Mouse (Mus musculus) forebrain, postnatal 0 days (tissue): ENCODE measurements around the gene Zfp536. TPM values are rescaled to one million over a fixed set of nuclear protein-coding genes. Genes with fewer than 3 reads are reported as not detected.

Source experiments
- ATAC-seq: fragments of 200-750 bp; cut with Nextera tagmentation; 2 replicates; pipeline ENCODE4 v1.8.0; 2017; ENCODE audit warnings: mild to moderate bottlenecking, moderate library complexity
- DNase-seq: peaks from one replicate; pipeline ENCODE4 v3.0.0-alpha.2; 2015
- H3K27ac ChIP-seq: fragments of 300-500 bp; sonication (generic); 2 replicates; pipeline ENCODE4 v1.5.1; 2014; ENCODE audit warnings: low read depth, mild to moderate bottlenecking, antibody characterized with exemption, low read length, moderate library complexity, mixed read lengths
- H3K27me3 ChIP-seq: fragments of 300-500 bp; sonication (generic); 2 replicates; pipeline ENCODE4 v1.6.1; 2014; ENCODE audit warnings: mild to moderate bottlenecking, low read length, mixed read lengths; ENCODE audit not compliant: insufficient read depth
- H3K36me3 ChIP-seq: fragments of 300-500 bp; sonication (generic); 2 replicates; pipeline ENCODE4 v1.6.1; 2014; ENCODE audit warnings: mild to moderate bottlenecking, moderate library complexity; ENCODE audit not compliant: insufficient read depth
- H3K4me1 ChIP-seq: fragments of 300-500 bp; sonication (generic); 2 replicates; pipeline ENCODE4 v1.6.1; 2014; ENCODE audit warnings: antibody characterized with exemption; ENCODE audit not compliant: insufficient read depth
- H3K4me2 ChIP-seq: fragments of 300-500 bp; sonication (generic); 2 replicates; pipeline ENCODE4 v1.6.1; 2014; ENCODE audit warnings: low read depth, mild to moderate bottlenecking, moderate library complexity
- H3K4me3 ChIP-seq: fragments of 300-500 bp; sonication (generic); 2 replicates; pipeline ENCODE4 v1.5.1; 2014; ENCODE audit warnings: low read depth, low read length, mixed read lengths
- H3K9ac ChIP-seq: fragments of 300-500 bp; sonication (generic); 2 replicates; pipeline ENCODE4 v1.6.1; 2014; ENCODE audit warnings: mild to moderate bottlenecking
- H3K9me3 ChIP-seq: fragments of 300-500 bp; sonication (generic); 2 replicates; pipeline ENCODE4 v1.6.1; 2016; ENCODE audit warnings: low read length
- CTCF ChIP-seq: sonication (generic); IDR thresholded peaks from 2 replicates; pipeline ENCODE4 v1.5.1; 2016; ENCODE audit warnings: antibody characterized with exemption, control low read depth, low read depth
- WGBS: fragments of 180-500 bp; shearing (Covaris S2); extraction: QIAGEN DNeasy Blood & Tissue Kit; methylation state at CpG from one replicate; pipeline ENCODE4 v1.1.7; 2014; 5-methylcytosine and 5-hydroxymethylcytosine counted together
- polyA plus RNA-seq: library from polyadenylated mRNA; unstranded; fragments of >200 nt; fragmentation: Nextera tagmentation; extraction: Ambion mirVana; gene quantifications from 2 replicates; pipeline ENCODE4 v1.2.1, GENCODE M21; 2015
- total RNA-seq: library from RNA; depleted of rRNA; stranded (reverse); fragments of >200 nt; gene quantifications from 2 replicates; pipeline ENCODE4 v1.2.3, GENCODE M21; 2014

Gene Zfp536
- total and polyA plus RNA-seq, 2 experiments from 2014 or later, result 17.0 to 34.9 TPM

DNA sequence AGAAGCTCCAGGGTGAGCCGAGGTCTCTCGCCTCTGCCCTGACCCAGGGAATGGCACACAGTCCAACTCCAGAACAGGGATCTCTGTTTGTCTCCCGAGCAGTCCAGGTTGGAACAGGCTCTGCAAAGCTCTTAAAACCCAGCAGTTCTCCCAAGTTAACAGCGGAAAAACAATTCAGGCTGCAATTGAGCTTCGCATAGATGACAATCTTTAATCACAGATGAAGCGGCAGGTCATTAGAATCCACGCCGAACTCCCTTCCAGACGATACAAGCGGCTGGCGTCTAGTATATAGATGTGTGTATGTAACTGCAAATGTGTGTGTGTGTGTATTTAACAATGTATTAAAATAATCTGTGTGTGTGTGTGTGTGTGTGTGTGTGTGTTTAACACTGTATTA lies 268.3 kb downstream of the Zfp536 start:
- 0 out of 2 replicates have a peak overlapping the region, but pooled peaks have one; percentile 2 for H3K4me2 ChIP-seq
- H3K27me3 ChIP-seq, result no peaks in the 10 kb centered on the region
- peak; percentile 29; the same call in 1 of the 2 replicates for ATAC-seq
- 54% methylated on average over 11 of the region's 11 CpGs for WGBS
- H3K9ac ChIP-seq, result 0 out of 2 replicates have a peak overlapping the region, but pooled peaks have one; percentile 2
- H3K36me3 ChIP-seq, result no peaks in the 10 kb centered on the region
- H3K4me3 ChIP-seq, result no peak overlapping the region
- peak overlapping the region; percentile 47; the same call in 1 of the 2 replicates for H3K27ac ChIP-seq
- no peaks in the 10 kb centered on the region for H3K9me3 ChIP-seq
- H3K4me1 ChIP-seq, result no peaks in the 10 kb centered on the region; the same call in 1 of the 2 replicates
- DNase-seq, result no peak
- no peak for TF ChIP-seq CTCF

DNA sequence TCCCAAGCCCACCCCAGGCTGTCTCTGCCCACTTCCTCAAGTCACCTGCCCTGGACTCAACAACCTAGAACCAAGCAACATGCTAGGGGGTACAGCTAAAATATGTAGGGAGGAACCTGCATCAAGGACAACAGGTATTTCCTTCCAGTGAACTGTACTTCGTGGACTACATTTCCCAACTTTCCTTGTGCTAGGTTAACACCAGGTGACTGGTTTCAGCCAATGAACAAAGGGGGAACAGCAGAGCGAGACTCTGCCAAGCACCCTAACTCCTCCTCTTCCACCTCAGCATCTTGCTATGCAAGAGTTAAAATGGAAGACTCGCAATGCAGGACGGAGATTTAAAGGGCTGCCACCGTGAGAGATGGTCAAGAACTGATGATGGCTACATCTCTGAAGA lies 274.6 kb downstream of the Zfp536 start:
- Histone ChIP-seq H3K4me2 (no peak overlapping the region), H3K36me3 (no peaks in the 10 kb centered on the region), H3K9ac (no peak overlapping the region), H3K4me1 (no peaks in the 10 kb centered on the region), H3K4me3 (no peak overlapping the region), H3K9me3 (no peaks in the 10 kb centered on the region), H3K27me3 (no peaks in the 10 kb centered on the region), H3K27ac (no peak overlapping the region)
- DNase-seq, result no peak
- 66% methylated on average over 5 of the region's 5 CpGs for WGBS
- no peak for ATAC-seq
- no peak for TF ChIP-seq CTCF

DNA sequence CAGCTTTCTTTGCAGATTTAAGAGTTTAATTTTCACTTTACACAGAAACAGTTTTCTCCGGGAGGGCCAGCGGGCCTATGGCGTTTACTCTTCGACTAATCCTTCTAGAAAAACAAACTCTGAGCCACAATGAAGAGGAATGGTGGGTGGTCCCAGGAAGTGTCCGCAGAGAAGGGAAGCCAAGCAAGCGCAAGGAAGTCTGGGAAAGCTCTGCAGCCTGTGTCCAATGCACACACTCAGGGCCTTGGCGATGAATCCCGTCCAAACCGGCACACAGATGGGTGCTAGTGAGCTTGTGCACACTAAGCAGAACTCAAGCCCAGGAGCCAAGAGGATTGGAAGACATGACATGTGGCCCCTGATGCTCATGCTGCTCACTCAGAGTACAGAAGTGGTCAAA lies 276.9 kb downstream of the Zfp536 start:
- H3K9ac ChIP-seq, result no peak overlapping the region
- H3K27me3 ChIP-seq, result no peaks in the 10 kb centered on the region
- H3K4me1 ChIP-seq, result no peaks in the 10 kb centered on the region
- 64% methylated on average over 9 of the region's 9 CpGs for WGBS
- no peak overlapping the region for H3K4me3 ChIP-seq
- DNase-seq (no peak), ATAC-seq (no peak)
- no peak overlapping the region for H3K27ac ChIP-seq
- H3K9me3 ChIP-seq, result no peaks in the 10 kb centered on the region
- no peak for TF ChIP-seq CTCF
- H3K4me2 ChIP-seq, result no peak overlapping the region
- no peaks in the 10 kb centered on the region for H3K36me3 ChIP-seq

DNA sequence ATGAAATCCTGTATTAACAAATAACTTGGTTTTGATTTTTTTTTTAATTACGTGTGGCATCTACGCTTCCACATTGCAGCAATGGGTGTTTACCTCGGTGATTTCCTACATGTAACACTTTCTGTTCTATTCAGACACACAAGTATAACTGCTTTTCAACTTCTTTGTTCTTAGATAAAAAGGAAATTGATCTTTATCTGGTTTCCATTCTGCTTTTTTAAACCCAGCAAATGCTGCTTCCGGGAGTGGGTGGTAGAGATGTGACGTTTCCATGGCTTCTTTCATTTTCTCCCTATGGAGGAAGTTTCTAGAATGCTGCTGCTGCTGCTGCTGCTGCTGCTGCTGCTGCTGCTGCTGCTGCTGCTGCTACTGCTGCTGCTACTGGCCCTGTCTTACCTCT lies 283.1 kb downstream of the Zfp536 start:
- no peaks in the 10 kb centered on the region for H3K36me3 ChIP-seq
- 66% methylated on average over 5 of the region's 5 CpGs for WGBS
- no peak overlapping the region for H3K9ac ChIP-seq
- H3K4me3 ChIP-seq, result no peak overlapping the region
- H3K4me2 ChIP-seq, result no peak overlapping the region
- H3K9me3 ChIP-seq, result no peaks in the 10 kb centered on the region
- TF ChIP-seq CTCF, result no peak
- no peaks in the 10 kb centered on the region for H3K27me3 ChIP-seq
- DNase-seq (no peak), ATAC-seq (no peak)
- no peak overlapping the region for H3K27ac ChIP-seq
- H3K4me1 ChIP-seq, result no peaks in the 10 kb centered on the region

DNA sequence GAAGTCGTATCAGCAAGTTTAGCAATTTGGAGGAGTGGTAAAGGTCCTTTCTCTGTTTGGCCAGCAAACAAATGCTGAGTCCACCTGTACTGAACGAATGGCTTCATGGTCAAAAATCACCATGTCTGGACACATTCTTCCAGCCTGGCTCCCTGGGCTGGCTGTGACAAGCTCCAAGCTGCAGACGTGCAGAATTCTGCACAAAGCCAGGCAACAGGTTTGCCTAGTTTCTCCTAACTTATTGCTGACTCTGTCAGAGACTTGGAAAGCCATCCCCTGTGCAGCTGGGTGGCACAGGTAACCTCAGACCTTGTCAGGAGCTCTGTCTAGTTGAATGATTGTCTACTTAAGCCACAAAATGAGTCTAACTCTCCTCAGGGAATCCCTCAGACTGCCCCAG lies 288.5 kb downstream of the Zfp536 start:
- no peak for DNase-seq
- Histone ChIP-seq H3K27me3 (no peaks in the 10 kb centered on the region), H3K27ac (no peak overlapping the region), H3K9me3 (no peaks in the 10 kb centered on the region), H3K9ac (no peak overlapping the region), H3K4me3 (no peak overlapping the region), H3K36me3 (no peaks in the 10 kb centered on the region), H3K4me1 (no peaks in the 10 kb centered on the region), H3K4me2 (no peak overlapping the region)
- ATAC-seq, result no peak
- no peak for TF ChIP-seq CTCF
- WGBS, result 73% methylated on average over 3 of the region's 3 CpGs

DNA sequence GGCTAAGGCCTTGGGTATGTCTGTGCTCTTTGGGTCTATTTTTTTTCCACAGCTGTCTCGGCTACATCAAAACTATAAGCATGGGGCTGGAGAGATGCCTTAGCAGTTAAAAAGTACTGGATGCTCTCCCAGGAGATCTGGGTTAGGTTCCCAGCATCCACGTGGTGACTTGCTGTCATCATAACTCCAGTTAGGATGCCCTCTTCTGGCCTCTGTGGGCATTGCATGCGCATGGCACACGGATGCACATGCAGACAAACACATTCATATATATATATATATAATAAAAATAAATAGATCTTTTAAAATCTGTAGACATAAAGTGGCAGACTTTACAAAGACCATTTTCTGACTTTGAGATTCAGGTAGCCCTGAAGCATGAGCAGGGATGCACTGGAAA lies 290.9 kb downstream of the Zfp536 start:
- Histone ChIP-seq H3K27ac (no peak overlapping the region), H3K9me3 (no peaks in the 10 kb centered on the region), H3K4me3 (no peak overlapping the region), H3K4me2 (no peak overlapping the region), H3K27me3 (no peaks in the 10 kb centered on the region), H3K4me1 (no peaks in the 10 kb centered on the region), H3K36me3 (no peaks in the 10 kb centered on the region), H3K9ac (no peak overlapping the region)
- ATAC-seq, result no peak
- DNase-seq, result no peak
- TF ChIP-seq CTCF, result peak; percentile 29; the same call in 1 of the 2 replicates
- WGBS, result 71% methylated on average over 4 of the region's 4 CpGs

DNA sequence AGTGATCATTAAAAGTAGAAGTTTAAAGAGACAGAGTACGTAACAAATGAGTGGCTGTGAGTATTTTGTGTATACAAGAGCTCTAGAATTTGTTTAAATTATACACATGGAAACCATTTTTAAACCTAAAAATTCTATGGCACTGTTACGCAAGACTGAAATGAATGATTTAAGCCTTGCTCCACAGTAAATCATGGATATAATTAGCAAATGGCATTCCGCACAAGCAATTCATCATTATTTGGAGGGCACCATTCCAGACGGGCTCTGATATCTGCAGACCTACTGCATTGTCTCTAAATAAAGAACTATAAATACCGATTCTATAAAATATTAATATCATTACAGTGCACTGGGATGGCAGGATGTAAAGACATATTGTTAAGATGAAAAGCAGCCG lies 292.3 kb downstream of the Zfp536 start:
- DNase-seq (no peak), ATAC-seq (no peak)
- no peak overlapping the region for H3K4me2 ChIP-seq
- no peaks in the 10 kb centered on the region for H3K36me3 ChIP-seq
- H3K4me3 ChIP-seq, result no peak overlapping the region
- no peak overlapping the region for H3K27ac ChIP-seq
- no peak for TF ChIP-seq CTCF
- 67% methylated on average over 6 of the region's 6 CpGs for WGBS
- no peaks in the 10 kb centered on the region for H3K27me3 ChIP-seq
- H3K4me1 ChIP-seq, result no peaks in the 10 kb centered on the region
- H3K9ac ChIP-seq, result no peak overlapping the region
- no peaks in the 10 kb centered on the region for H3K9me3 ChIP-seq

DNA sequence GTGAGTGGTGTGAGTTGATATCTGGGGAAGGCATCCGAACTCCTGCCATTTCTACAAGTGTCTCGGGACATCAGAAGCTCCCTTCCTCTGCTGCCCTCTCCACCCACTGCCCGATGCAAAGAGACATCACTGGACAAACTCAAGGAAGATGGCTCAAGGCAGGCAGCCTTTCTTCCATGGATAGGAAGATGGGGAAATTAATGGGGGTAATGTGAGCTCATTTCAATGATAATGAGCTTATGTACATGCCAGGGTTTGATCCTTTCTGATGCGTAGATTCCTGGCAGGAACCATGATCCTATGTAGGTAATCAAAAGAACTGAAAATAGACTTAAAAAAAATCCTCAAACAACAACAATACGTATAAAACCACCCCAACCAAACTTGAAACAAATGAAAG lies 296.1 kb downstream of the Zfp536 start:
- no peak for TF ChIP-seq CTCF
- Histone ChIP-seq H3K27me3 (no peaks in the 10 kb centered on the region), H3K4me1 (no peaks in the 10 kb centered on the region), H3K9ac (no peak overlapping the region), H3K36me3 (no peaks in the 10 kb centered on the region), H3K4me3 (no peak overlapping the region), H3K27ac (no peak overlapping the region), H3K4me2 (no peak overlapping the region), H3K9me3 (no peaks in the 10 kb centered on the region)
- 70% methylated on average over 5 of the region's 5 CpGs for WGBS
- DNase-seq, result no peak
- no peak for ATAC-seq
